Mouse (Mus musculus) heart, adult 18-20 months (tissue): Measurements from ENCODE around the gene Ddx54. TPM values are rescaled to one million over a fixed set of nuclear protein-coding genes. Genes with fewer than 3 reads are reported as not detected.

Source experiments
- DNase-seq, 2 experiments: peaks; one replicate each; pipeline ENCODE4 v3.0.0; 2021 to 2022; ENCODE audit warnings: mixed read lengths in 1 of 2
- total RNA-seq, 2 experiments: library from RNA; stranded (reverse); gene quantifications; 2 replicates each; pipeline ENCODE4 v1.2.3; 2021

Ddx54 gene
- total RNA-seq, 2 experiments from 2014 or later: 19.2 to 23.0 TPM

GRCm38 (mm10) chr5:120643365-120644085 lies 31.0 kb downstream of the Ddx54 start:
- DNase-seq: no peak

- DNase-seq: no peak
These were observed 31.7 kb downstream of the Ddx54 start for GRCm38 (mm10) chr5:120644227-120644626.

- no peak for DNase-seq
These were observed 33.3 kb downstream of the Ddx54 start for GRCm38 (mm10) chr5:120645851-120646250.

GRCm38 (mm10) chr5:120647361-120647760 lies 34.8 kb downstream of the Ddx54 start:
- no peak for DNase-seq

GRCm38 (mm10) chr5:120647814-120648491 lies 35.4 kb downstream of the Ddx54 start:
- no peak for DNase-seq

- peak; percentile 38 to 43 for DNase-seq
These were observed 36.2 kb downstream of the Ddx54 start, which contains the start of gene Rasal1 for GRCm38 (mm10) chr5:120648569-120649373. Rasal1 (plus strand) TSS chr5:120648812.

- no peak for DNase-seq
These were observed 36.9 kb downstream of the Ddx54 start for GRCm38 (mm10) chr5:120649374-120649933.

GRCm38 (mm10) chr5:120649938-120650337 lies 37.4 kb downstream of the Ddx54 start:
- no peak for DNase-seq

GRCm38 (mm10) chr5:120651230-120651629 lies 38.7 kb downstream of the Ddx54 start:
- no peak for DNase-seq

GRCm38 (mm10) chr5:120652915-120653701 lies 40.6 kb downstream of the Ddx54 start:
- no peak for DNase-seq

GRCm38 (mm10) chr5:120653873-120654272 lies 41.3 kb downstream of the Ddx54 start:
- DNase-seq: no peak

GRCm38 (mm10) chr5:120656281-120656751 lies 43.8 kb downstream of the Ddx54 start:
- no peak for DNase-seq

- no peak for DNase-seq
These were observed 48.3 kb downstream of the Ddx54 start for GRCm38 (mm10) chr5:120660816-120661215.

GRCm38 (mm10) chr5:120664888-120665287 lies 52.3 kb downstream of the Ddx54 start:
- DNase-seq: no peak

- DNase-seq: no peak
These were observed 56.2 kb downstream of the Ddx54 start for GRCm38 (mm10) chr5:120668761-120669160.

- no peak for DNase-seq
These were observed 57.6 kb downstream of the Ddx54 start for GRCm38 (mm10) chr5:120670132-120670531.

- DNase-seq: no peak
These were observed 59.3 kb downstream of the Ddx54 start for GRCm38 (mm10) chr5:120671865-120672264.

- DNase-seq: peak; percentile 46 to 77
These were observed 61.1 kb downstream of the Ddx54 start for GRCm38 (mm10) chr5:120673626-120674025.

GRCm38 (mm10) chr5:120674229-120675145 lies 61.9 kb downstream of the Ddx54 start:
- no peak for DNase-seq

- no peak for DNase-seq
These were observed 65.0 kb downstream of the Ddx54 start for GRCm38 (mm10) chr5:120677516-120677915.
